Mouse (Mus musculus): Measurements from ENCODE around the gene Praf2.

DNA sequence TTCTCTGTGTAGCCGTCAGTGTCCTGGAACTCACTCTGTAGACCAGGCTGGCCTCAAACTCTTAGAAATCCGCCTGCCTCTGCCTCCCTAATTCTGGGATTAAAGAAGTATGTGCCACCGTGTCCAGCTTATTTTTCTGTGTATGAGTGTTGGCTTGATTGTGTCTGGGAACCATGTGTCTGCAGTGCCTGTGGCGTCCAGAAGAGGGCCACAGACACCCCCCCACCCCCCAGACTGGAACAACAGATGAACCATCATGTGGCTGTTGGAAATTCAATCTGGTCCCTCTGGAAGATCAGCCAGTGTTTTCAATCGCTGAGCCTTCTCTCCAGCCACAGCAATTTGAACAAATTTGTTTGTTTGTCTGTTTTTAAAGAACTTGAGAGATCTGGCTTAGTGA, 15.2 kb downstream of the Praf2 start:
- TF ChIP-seq POLR2A (IDR thresholded peaks at IDR 0.05; ENCODE audit: low read depth, low read length) (no peak), CTCF (IDR thresholded peaks at IDR 0.05; ENCODE audit: extremely low read depth, insufficient read depth, insufficient read length, insufficient replicate concordance) (peak; percentile 7; the same call in 1 of the 2 replicates)
